Mouse (Mus musculus) MEL (cell line): Measurements from ENCODE around the gene Gm36864.

Source experiments
- CTCF ChIP-seq, 3 experiments: IDR thresholded peaks in 2 of 3; conservative IDR thresholded peaks in 1 of 3; 2 replicates each; pipeline ENCODE4 v1.5.1; 2011 to 2012; ENCODE audit warnings: low read length in 3 of 3, low read depth in 2 of 3, mild to moderate bottlenecking in 2 of 3, improper control_type of control experiment in 1 of 3, inconsistent platforms in 1 of 3, mixed read lengths in 1 of 3, moderate library complexity in 1 of 3; ENCODE audit not compliant: control insufficient read depth in 1 of 3, insufficient read depth in 1 of 3, poor library complexity in 1 of 3, severe bottlenecking in 1 of 3
- ELF1 ChIP-seq: IDR thresholded peaks from 2 replicates; pipeline ENCODE4 v1.6.1; 2014; ENCODE audit warnings: low read depth, mild to moderate bottlenecking, inconsistent platforms, low read length, improper control_type of control experiment, moderate library complexity
- EP300 ChIP-seq, 2 experiments: IDR thresholded peaks; 2 replicates each; pipeline ENCODE4 v1.6.1; 2011; ENCODE audit warnings: improper control_type of control experiment in 2 of 2, low read length in 2 of 2, low read depth in 1 of 2, mild to moderate bottlenecking in 1 of 2
- JUND ChIP-seq: IDR thresholded peaks from 2 replicates; pipeline ENCODE4 v1.6.1; 2011; ENCODE audit warnings: low read depth, mild to moderate bottlenecking, improper control_type of control experiment, low read length
- MXI1 ChIP-seq: IDR thresholded peaks from 2 replicates; pipeline ENCODE4 v1.6.1; 2011; ENCODE audit warnings: mild to moderate bottlenecking, low read depth, low read length, improper control_type of control experiment
- NELFE ChIP-seq: IDR thresholded peaks from 2 replicates; pipeline ENCODE4 v1.6.1; 2011; ENCODE audit warnings: low read depth, low read length, improper control_type of control experiment
- POLR2A ChIP-seq, 2 experiments: IDR thresholded peaks; 2 replicates each; pipeline ENCODE4 v1.6.1; 2011 to 2012; ENCODE audit warnings: low read length in 2 of 2, mild to moderate bottlenecking in 2 of 2, control low read depth in 1 of 2, improper control_type of control experiment in 1 of 2, low read depth in 1 of 2, moderate library complexity in 1 of 2; ENCODE audit not compliant: control insufficient read depth in 1 of 2, insufficient read depth in 1 of 2, poor library complexity in 1 of 2
- SMC3 ChIP-seq: IDR thresholded peaks from 2 replicates; pipeline ENCODE4 v1.6.1; 2011; ENCODE audit warnings: low read depth, low read length, improper control_type of control experiment
- TCF12 ChIP-seq: IDR thresholded peaks from 2 replicates; pipeline ENCODE4 v1.6.1; 2014; ENCODE audit warnings: low read depth, mild to moderate bottlenecking, inconsistent platforms, low read length, improper control_type of control experiment, moderate library complexity
- USF1 ChIP-seq: IDR thresholded peaks from 2 replicates; pipeline ENCODE4 v1.6.1; 2014; ENCODE audit warnings: low read depth, mild to moderate bottlenecking, inconsistent platforms, low read length, improper control_type of control experiment, moderate library complexity
- ZC3H11A ChIP-seq: IDR thresholded peaks from 2 replicates; pipeline ENCODE4 v1.6.1; 2012; ENCODE audit warnings: low read depth, mild to moderate bottlenecking, inconsistent platforms, low read length, improper control_type of control experiment

DNA sequence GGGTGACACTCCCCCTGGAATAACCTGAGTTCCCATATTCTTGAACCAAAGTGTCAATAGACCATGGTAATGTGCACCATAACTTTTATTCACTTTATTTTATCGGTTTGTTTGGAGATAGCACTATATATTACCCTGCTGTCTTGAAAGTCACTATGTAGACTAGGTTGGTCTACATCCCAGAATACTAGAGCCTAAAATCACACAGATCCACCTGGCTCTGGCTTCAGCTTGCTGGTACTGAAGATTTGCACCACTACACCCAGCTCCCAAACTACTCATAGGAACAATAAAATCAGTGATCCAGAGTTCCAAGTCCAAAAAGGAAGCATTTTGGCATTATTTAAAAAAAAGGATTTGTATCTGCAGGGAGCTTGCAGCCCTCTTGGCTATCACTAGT is 20.3 kb upstream of the Gm36864 start, which contains the start of gene Klk1b5:
- no peak for TF ChIP-seq CTCF (IDR thresholded peaks at IDR 0.05 in 2 of 3, conservative IDR thresholded peaks at IDR 0.05 in 1 of 3; ENCODE audit: control insufficient read depth in 1 of 3, insufficient read depth in 1 of 3, low read depth in 2 of 3, low read length in 3 of 3, poor library complexity in 1 of 3, severe bottlenecking in 1 of 3)
- TF ChIP-seq EP300 (IDR thresholded peaks at IDR 0.05; ENCODE audit: low read depth in 1 of 2, low read length in 2 of 2) = no peak
- TF ChIP-seq NELFE = no peak
- no peak for TF ChIP-seq POLR2A (IDR thresholded peaks at IDR 0.05; ENCODE audit: control insufficient read depth in 1 of 2, insufficient read depth in 1 of 2, low read depth in 1 of 2, low read length in 2 of 2, poor library complexity in 1 of 2)
- no peak for TF ChIP-seq USF1
- no peak for TF ChIP-seq SMC3
- no peak for TF ChIP-seq JUND
- no peak for TF ChIP-seq TCF12
- no peak for TF ChIP-seq MXI1
- no peak for TF ChIP-seq ZC3H11A
- TF ChIP-seq ELF1 = no peak
